Mouse (Mus musculus): ENCODE measurements around the gene Jarid2. TPM values are rescaled to one million over a fixed set of nuclear protein-coding genes. Genes with fewer than 3 reads are reported as not detected.
A peak's percentile ranks its signal among the peaks of the same experiment; 100 is the strongest.
"Not testable (repeated sequence)": the region's sequence is repeated elsewhere in the genome, so short reads cannot be mapped to it uniquely, and the experiment has no call there.

Jarid2 gene
- polyA plus RNA-seq, 1 experiment: 3.1 TPM

DNA sequence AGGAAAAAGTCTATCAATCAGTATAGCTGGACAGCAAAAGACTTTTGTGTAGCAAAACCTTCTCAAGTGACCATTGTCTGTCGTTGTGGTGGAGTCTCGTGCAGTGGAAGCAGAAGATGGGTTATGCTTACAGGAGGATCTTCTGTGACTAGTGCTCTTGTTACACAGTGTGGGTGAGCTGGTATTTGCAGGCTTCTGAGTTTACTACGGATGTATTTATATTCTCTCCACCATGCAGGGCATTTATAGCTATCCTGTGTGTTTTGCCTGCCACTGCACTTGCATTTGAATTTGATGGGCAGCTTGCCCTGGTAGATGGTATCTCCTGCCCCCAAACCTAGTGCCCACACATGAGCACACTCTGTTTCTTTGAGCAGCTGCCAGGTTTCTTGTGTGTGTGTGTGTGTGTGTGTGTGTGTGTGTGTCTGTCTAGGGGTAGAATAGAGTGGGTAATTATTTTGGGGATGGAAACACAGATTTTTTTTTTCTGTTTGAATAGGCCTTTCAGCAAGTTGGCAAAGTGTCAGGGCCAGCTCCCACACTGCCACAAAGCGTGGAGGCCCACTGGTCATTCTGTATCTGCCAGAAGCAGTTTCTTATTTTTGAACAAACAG, 138.9 kb downstream of the Jarid2 start:
- no peaks in the 10 kb centered on the region for H3K27me3 ChIP-seq (ENCODE audit: control insufficient read depth, insufficient read depth, insufficient read length)
- H3K4me3 ChIP-seq (ENCODE audit: insufficient read depth, poor library complexity, severe bottlenecking): no peak overlapping the region
- TF ChIP-seq CTCF (IDR thresholded peaks at IDR 0.05; ENCODE audit: control insufficient read depth, insufficient read depth, insufficient read length) (no peak), MAX (IDR thresholded peaks at IDR 0.05) (no peak), MYOG (IDR thresholded peaks at IDR 0.05; ENCODE audit: control insufficient read depth, extremely low read depth, insufficient read length) (no peak), MYOD1 (IDR thresholded peaks at IDR 0.05; ENCODE audit: control insufficient read depth, insufficient read length, low read depth) (no peak), CEBPB (IDR thresholded peaks at IDR 0.05; ENCODE audit: low read depth) (no peak), FOSL1 (IDR thresholded peaks at IDR 0.05; ENCODE audit: insufficient read depth, low read length, poor library complexity, severe bottlenecking) (no peak), USF1 (IDR thresholded peaks at IDR 0.05; ENCODE audit: low read depth) (no peak)
- no peaks in the 10 kb centered on the region for H3K36me3 ChIP-seq (ENCODE audit: control insufficient read depth, insufficient read depth)
- no peak overlapping the region for H3ac ChIP-seq (ENCODE audit: control insufficient read depth, insufficient read length, low read depth)
- no peaks in the 10 kb centered on the region for H3K79me2 ChIP-seq (ENCODE audit: control insufficient read depth, insufficient read depth)
- H3K79me3 ChIP-seq (ENCODE audit: low read depth): peaks cover 2% of the 10 kb centered on the region

DNA sequence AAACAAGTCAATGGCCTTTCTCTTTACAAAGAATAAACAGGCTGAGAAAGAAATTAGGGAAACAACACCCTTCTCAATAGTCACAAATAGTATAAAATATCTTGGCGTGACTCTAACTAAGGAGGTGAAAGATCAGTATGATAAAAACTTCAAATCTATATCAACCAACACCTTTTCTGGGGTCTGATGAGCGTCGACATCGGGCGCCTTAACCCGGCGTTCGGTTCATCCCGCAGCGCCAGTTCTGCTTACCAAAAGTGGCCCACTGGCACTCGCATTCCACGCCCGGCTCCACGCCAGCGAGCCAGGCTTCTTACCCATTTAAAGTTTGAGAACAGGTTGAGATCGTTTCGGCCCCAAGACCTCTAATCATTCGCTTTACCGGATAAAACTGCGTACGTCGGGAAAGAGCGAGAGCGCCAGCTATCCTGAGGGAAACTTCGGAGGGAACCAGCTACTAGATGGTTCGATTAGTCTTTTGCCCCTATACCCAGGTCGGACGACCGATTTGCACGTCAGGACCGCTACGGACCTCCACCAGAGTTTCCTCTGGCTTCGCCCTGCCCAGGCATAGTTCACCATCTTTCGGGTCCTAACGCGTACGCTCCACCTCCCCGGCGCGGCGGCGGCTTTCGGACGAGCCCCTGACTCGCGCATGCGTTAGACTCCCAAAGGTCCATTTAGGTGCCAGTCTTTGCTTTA, 140.3 kb downstream of the Jarid2 start:
- not testable (repeated sequence) for H3K27me3 ChIP-seq (ENCODE audit: control insufficient read depth, insufficient read depth, insufficient read length); H3K79me3 ChIP-seq (ENCODE audit: low read depth); H3K79me2 ChIP-seq (ENCODE audit: control insufficient read depth, insufficient read depth); H3K36me3 ChIP-seq (ENCODE audit: control insufficient read depth, insufficient read depth); H3ac ChIP-seq (ENCODE audit: control insufficient read depth, insufficient read length, low read depth); H3K4me3 ChIP-seq (ENCODE audit: insufficient read depth, poor library complexity, severe bottlenecking)
- TF ChIP-seq CEBPB (IDR thresholded peaks at IDR 0.05; ENCODE audit: low read depth) (peak; percentile 43), MAX (IDR thresholded peaks at IDR 0.05) (peak; percentile 17)

DNA sequence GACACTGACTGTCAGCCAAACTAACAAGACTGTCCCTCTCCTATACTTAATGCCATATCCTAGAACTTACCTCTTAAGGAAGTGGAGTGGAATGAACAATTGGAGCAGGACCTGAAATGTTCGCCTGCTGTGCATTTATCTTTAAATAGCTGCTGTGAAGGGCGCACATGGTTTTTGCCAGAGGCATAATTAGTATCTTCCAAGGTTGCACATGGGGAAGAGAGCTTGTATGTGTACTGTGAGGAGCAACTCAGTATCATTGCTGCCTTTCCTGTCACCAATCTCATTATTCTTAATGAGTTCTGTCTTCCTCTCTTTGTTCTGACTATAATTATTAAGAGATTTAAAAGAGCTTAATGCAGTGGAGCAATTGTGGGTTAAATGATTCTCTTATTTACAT, 147.5 kb downstream of the Jarid2 start:
- H3K79me2 ChIP-seq (ENCODE audit: control insufficient read depth, insufficient read depth): no peaks in the 10 kb centered on the region
- H3ac ChIP-seq (ENCODE audit: control insufficient read depth, insufficient read length, low read depth): no peak overlapping the region
- no peak for TF ChIP-seq MAX (IDR thresholded peaks at IDR 0.05)
- TF ChIP-seq FOSL1 (IDR thresholded peaks at IDR 0.05; ENCODE audit: insufficient read depth, low read length, poor library complexity, severe bottlenecking): no peak
- TF ChIP-seq USF1 (IDR thresholded peaks at IDR 0.05; ENCODE audit: low read depth): no peak
- TF ChIP-seq CTCF (IDR thresholded peaks at IDR 0.05; ENCODE audit: control insufficient read depth, insufficient read depth, insufficient read length): no peak
- no peak for TF ChIP-seq CEBPB (IDR thresholded peaks at IDR 0.05; ENCODE audit: low read depth)
- no peak for TF ChIP-seq MYOD1 (IDR thresholded peaks at IDR 0.05; ENCODE audit: control insufficient read depth, insufficient read length, low read depth)
- TF ChIP-seq MYOG (IDR thresholded peaks at IDR 0.05; ENCODE audit: control insufficient read depth, extremely low read depth, insufficient read length): no peak
- no peaks in the 10 kb centered on the region for H3K27me3 ChIP-seq (ENCODE audit: control insufficient read depth, insufficient read depth, insufficient read length)
- no peak overlapping the region for H3K4me3 ChIP-seq (ENCODE audit: insufficient read depth, poor library complexity, severe bottlenecking)
- H3K79me3 ChIP-seq (ENCODE audit: low read depth): no peaks in the 10 kb centered on the region
- no peaks in the 10 kb centered on the region for H3K36me3 ChIP-seq (ENCODE audit: control insufficient read depth, insufficient read depth)

DNA sequence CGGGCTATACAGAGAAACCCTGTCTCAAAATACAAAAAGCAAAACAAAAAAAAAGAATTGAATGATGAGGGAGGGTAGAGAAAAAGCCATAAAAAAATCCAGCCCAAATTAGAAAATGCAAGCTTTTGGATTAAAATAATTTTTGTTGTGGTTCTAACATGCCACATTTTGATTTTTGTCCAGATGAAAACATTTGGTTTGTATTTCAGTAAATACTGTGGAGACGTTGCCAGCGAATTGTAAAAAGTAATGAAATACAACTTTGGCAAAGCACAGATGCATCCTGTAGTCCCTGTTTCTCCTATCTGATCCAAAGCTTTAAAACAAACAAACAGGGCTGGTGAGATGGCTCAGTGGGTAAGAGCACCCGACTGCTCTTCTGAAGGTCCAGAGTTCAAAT, 151.7 kb downstream of the Jarid2 start:
- no peak for TF ChIP-seq CEBPB (IDR thresholded peaks at IDR 0.05; ENCODE audit: low read depth)
- TF ChIP-seq FOSL1 (IDR thresholded peaks at IDR 0.05; ENCODE audit: insufficient read depth, low read length, poor library complexity, severe bottlenecking): no peak
- no peak for TF ChIP-seq MAX (IDR thresholded peaks at IDR 0.05)
- no peak for TF ChIP-seq CTCF (IDR thresholded peaks at IDR 0.05; ENCODE audit: control insufficient read depth, insufficient read depth, insufficient read length)
- no peak for TF ChIP-seq MYOD1 (IDR thresholded peaks at IDR 0.05; ENCODE audit: control insufficient read depth, insufficient read length, low read depth)
- TF ChIP-seq MYOG (IDR thresholded peaks at IDR 0.05; ENCODE audit: control insufficient read depth, extremely low read depth, insufficient read length): no peak
- no peak for TF ChIP-seq USF1 (IDR thresholded peaks at IDR 0.05; ENCODE audit: low read depth)
- H3K4me3 ChIP-seq (ENCODE audit: insufficient read depth, poor library complexity, severe bottlenecking): no peak overlapping the region
- peaks cover 2% of the 10 kb centered on the region for H3K79me3 ChIP-seq (ENCODE audit: low read depth)
- no peaks in the 10 kb centered on the region for H3K79me2 ChIP-seq (ENCODE audit: control insufficient read depth, insufficient read depth)
- H3ac ChIP-seq (ENCODE audit: control insufficient read depth, insufficient read length, low read depth): no peak overlapping the region
- no peaks in the 10 kb centered on the region for H3K27me3 ChIP-seq (ENCODE audit: control insufficient read depth, insufficient read depth, insufficient read length)
- peaks cover 6% of the 10 kb centered on the region for H3K36me3 ChIP-seq (ENCODE audit: control insufficient read depth, insufficient read depth)

DNA sequence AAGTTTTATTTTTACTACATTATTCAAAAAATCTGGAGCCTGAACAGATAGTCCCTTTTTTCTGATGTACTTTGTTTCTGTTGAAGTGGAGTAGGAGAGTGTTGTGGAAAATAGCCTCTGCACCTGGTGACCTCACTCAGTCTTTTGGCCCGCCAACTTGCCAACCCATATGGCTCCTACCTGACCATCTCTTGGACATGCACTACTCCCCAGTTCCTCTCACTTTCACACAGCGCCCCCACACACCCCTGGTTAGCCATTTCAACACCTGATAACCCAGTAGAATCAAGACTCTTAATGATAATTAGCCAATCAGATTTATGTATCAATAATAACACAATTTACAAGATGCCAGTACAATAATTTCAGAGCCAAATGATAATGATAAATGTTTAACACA, 156.9 kb downstream of the Jarid2 start:
- Histone ChIP-seq H3K36me3 (ENCODE audit: control insufficient read depth, insufficient read depth) (peaks cover 6% of the 10 kb centered on the region), H3K27me3 (ENCODE audit: control insufficient read depth, insufficient read depth, insufficient read length) (no peaks in the 10 kb centered on the region), H3K79me2 (ENCODE audit: control insufficient read depth, insufficient read depth) (no peaks in the 10 kb centered on the region), H3K79me3 (ENCODE audit: low read depth) (peaks cover 2% of the 10 kb centered on the region), H3ac (ENCODE audit: control insufficient read depth, insufficient read length, low read depth) (no peak overlapping the region), H3K4me3 (ENCODE audit: insufficient read depth, poor library complexity, severe bottlenecking) (no peak overlapping the region)
- no peak for TF ChIP-seq MAX (IDR thresholded peaks at IDR 0.05)
- TF ChIP-seq USF1 (IDR thresholded peaks at IDR 0.05; ENCODE audit: low read depth): no peak
- no peak for TF ChIP-seq CEBPB (IDR thresholded peaks at IDR 0.05; ENCODE audit: low read depth)
- TF ChIP-seq MYOD1 (IDR thresholded peaks at IDR 0.05; ENCODE audit: control insufficient read depth, insufficient read length, low read depth): no peak
- TF ChIP-seq CTCF (IDR thresholded peaks at IDR 0.05; ENCODE audit: control insufficient read depth, insufficient read depth, insufficient read length): no peak
- no peak for TF ChIP-seq FOSL1 (IDR thresholded peaks at IDR 0.05; ENCODE audit: insufficient read depth, low read length, poor library complexity, severe bottlenecking)
- TF ChIP-seq MYOG (IDR thresholded peaks at IDR 0.05; ENCODE audit: control insufficient read depth, extremely low read depth, insufficient read length): no peak
